Mouse (Mus musculus): ENCODE measurements around the gene Foxo4.
A peak's percentile ranks its signal among the peaks of the same experiment; 100 is the strongest.

Gene Foxo4

GRCm38 (mm10) chrX:101290111-101290510, 35.8 kb downstream of the Foxo4 start:
- DNase-seq (ENCODE audit: low spot score in 2 of 2): no peak

- peak in 1 of 2 experiments; percentile 26 for DNase-seq (ENCODE audit: low spot score in 2 of 2)
Measured at GRCm38 (mm10) chrX:101299055-101299454, 44.7 kb downstream of the Foxo4 start, which contains the start of gene Nlgn3. Gene Nlgn3 (plus strand): TSS chrX:101299168.

- peak in 1 of 2 experiments; percentile 25 for DNase-seq (ENCODE audit: low spot score in 2 of 2)
Measured at GRCm38 (mm10) chrX:101299473-101300426, 45.4 kb downstream of the Foxo4 start.

GRCm38 (mm10) chrX:101300427-101301030, 46.2 kb downstream of the Foxo4 start:
- DNase-seq (ENCODE audit: low spot score in 2 of 2): no peak

- no peak for DNase-seq (ENCODE audit: low spot score in 2 of 2)
Measured at GRCm38 (mm10) chrX:101301654-101302053, 47.3 kb downstream of the Foxo4 start.

GRCm38 (mm10) chrX:101304646-101305045, 50.3 kb downstream of the Foxo4 start:
- no peak for DNase-seq (ENCODE audit: low spot score in 2 of 2)

- DNase-seq (ENCODE audit: low spot score in 2 of 2): no peak
Measured at GRCm38 (mm10) chrX:101309299-101309698, 55.0 kb downstream of the Foxo4 start.
